Mouse (Mus musculus): ENCODE results near the gene Trafd1. TPM values are rescaled to one million over a fixed set of nuclear protein-coding genes. Genes with fewer than 3 reads are reported as not detected.

The Trafd1 gene
- 334 and 348 TPM in 2 replicates for polyA plus RNA-seq (2012; rRNA removed)

DNA sequence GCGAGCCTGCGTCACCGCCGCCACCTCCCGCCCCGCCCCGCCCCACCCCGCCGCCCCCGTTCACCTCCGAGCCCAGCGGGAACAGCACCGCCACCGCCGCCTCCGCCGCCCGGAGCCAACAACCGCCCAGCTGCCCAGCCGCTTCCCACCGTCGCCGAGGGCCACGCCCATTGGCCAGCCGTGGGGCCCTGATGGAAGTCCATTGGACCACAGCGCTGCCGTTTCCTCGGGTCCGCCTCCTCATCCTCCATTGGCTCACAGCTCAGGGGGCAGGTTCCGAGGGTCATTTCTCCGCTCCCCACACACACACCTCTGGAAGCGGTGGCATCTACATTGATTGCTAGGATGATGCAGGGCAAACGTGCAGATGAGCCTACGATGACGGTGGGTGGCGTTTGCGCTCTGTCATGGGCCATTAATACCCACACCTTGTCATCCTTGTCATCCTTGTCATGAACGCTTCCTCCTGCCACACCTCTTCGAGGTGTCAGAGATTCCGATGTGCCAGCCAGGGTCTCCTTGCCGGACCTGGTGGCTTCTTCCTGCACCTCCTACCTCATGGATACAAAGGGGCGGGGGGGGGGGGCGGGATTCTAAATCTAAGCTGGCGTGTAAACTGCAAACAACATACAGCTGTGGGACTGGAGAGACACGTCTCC is at the start of gene Trafd1:
TSS of gene Trafd1 (minus strand) at position 172 of the 659 bp plus-strand sequence.
- H3K4me1 ChIP-seq (ENCODE audit: control insufficient read depth, insufficient read depth, low read length), result peaks cover 13% of the 10 kb centered on the region
- H3K27me3 ChIP-seq (ENCODE audit: control insufficient read depth, insufficient read depth, low read length), result no peaks in the 10 kb centered on the region
- peak within 1 kb of the TSS; percentile 97 for H3K4me3 ChIP-seq (ENCODE audit: control insufficient read depth, low read depth, low read length)
- H3K27ac ChIP-seq (ENCODE audit: control insufficient read depth, insufficient read depth, low read depth, low read length), result peak within 1 kb of the TSS; percentile 99
- H3K36me3 ChIP-seq (ENCODE audit: control insufficient read depth, insufficient read depth, low read length), result peaks cover 6% of the 10 kb centered on the region
- TF ChIP-seq CTCF (IDR thresholded peaks at IDR 0.05; ENCODE audit: control insufficient read depth, insufficient read depth, insufficient replicate concordance, low read depth, low read length) (no peak), POLR2A (IDR thresholded peaks at IDR 0.05; ENCODE audit: control insufficient read depth, low read depth, low read length) (peak; percentile 71)

DNA sequence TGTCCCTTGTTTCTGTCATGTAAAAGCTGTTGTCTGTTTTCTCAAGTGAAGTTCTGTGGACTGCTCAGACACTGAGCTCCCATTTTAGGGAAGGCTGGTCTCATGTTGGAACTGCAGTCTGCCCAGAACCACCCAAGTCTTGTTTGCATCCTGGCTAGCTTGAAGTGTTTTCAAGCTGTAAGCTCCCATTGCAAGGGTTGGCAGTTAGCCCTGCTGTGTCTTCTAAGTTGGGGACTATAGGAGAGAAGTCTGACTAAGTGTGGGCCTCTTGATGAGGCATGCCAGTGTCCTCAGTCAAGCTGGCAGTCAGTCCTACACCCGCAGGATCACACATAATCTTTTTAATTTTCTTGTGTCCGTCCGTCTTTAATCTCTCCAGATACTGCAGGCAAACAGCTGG is 43.5 kb upstream of the Trafd1 start:
- no peak overlapping the region for H3K4me3 ChIP-seq (ENCODE audit: control insufficient read depth, low read depth, low read length)
- H3K27me3 ChIP-seq (ENCODE audit: control insufficient read depth, insufficient read depth, low read length), result no peaks in the 10 kb centered on the region
- H3K27ac ChIP-seq (ENCODE audit: control insufficient read depth, insufficient read depth, low read depth, low read length), result no peak overlapping the region
- no peaks in the 10 kb centered on the region for H3K4me1 ChIP-seq (ENCODE audit: control insufficient read depth, insufficient read depth, low read length)
- peaks cover 7% of the 10 kb centered on the region for H3K36me3 ChIP-seq (ENCODE audit: control insufficient read depth, insufficient read depth, low read length)
- TF ChIP-seq CTCF (IDR thresholded peaks at IDR 0.05; ENCODE audit: control insufficient read depth, insufficient read depth, insufficient replicate concordance, low read depth, low read length), result no peak
- TF ChIP-seq POLR2A (IDR thresholded peaks at IDR 0.05; ENCODE audit: control insufficient read depth, low read depth, low read length), result no peak

GRCm38 (mm10) chr5:121423297-121423696 is 37.9 kb upstream of the Trafd1 start:
- no peaks in the 10 kb centered on the region for H3K27me3 ChIP-seq (ENCODE audit: control insufficient read depth, insufficient read depth, low read length)
- H3K4me3 ChIP-seq (ENCODE audit: control insufficient read depth, low read depth, low read length), result no peak overlapping the region
- H3K27ac ChIP-seq (ENCODE audit: control insufficient read depth, insufficient read depth, low read depth, low read length), result no peak overlapping the region
- no peaks in the 10 kb centered on the region for H3K4me1 ChIP-seq (ENCODE audit: control insufficient read depth, insufficient read depth, low read length)
- no peak for TF ChIP-seq CTCF (IDR thresholded peaks at IDR 0.05; ENCODE audit: control insufficient read depth, insufficient read depth, insufficient replicate concordance, low read depth, low read length)
- no peak for TF ChIP-seq POLR2A (IDR thresholded peaks at IDR 0.05; ENCODE audit: control insufficient read depth, low read depth, low read length)
- peaks cover 7% of the 10 kb centered on the region for H3K36me3 ChIP-seq (ENCODE audit: control insufficient read depth, insufficient read depth, low read length)

DNA sequence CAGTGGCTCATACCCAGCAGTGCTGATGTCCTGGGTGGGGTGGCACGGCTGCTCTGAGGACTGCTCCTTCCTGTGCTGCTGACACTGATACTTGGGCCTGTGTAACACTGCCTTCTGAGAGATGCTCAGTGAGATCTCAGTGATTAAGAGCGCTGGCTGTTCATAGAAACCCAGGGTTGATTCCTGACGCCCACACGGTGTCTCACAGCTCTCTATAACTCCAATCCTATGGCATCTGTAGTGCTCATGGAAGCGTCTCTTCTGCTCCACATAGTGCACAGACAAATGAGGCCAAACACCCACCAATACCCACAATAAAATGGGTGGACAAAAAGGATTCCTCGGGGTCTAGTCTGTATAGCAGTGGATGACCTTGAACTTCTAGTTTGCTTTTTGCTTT is 37.4 kb upstream of the Trafd1 start:
- Histone ChIP-seq H3K4me1 (ENCODE audit: control insufficient read depth, insufficient read depth, low read length) (no peaks in the 10 kb centered on the region), H3K27ac (ENCODE audit: control insufficient read depth, insufficient read depth, low read depth, low read length) (no peak overlapping the region), H3K27me3 (ENCODE audit: control insufficient read depth, insufficient read depth, low read length) (no peaks in the 10 kb centered on the region), H3K4me3 (ENCODE audit: control insufficient read depth, low read depth, low read length) (no peak overlapping the region), H3K36me3 (ENCODE audit: control insufficient read depth, insufficient read depth, low read length) (peaks cover 6% of the 10 kb centered on the region)
- TF ChIP-seq POLR2A (IDR thresholded peaks at IDR 0.05; ENCODE audit: control insufficient read depth, low read depth, low read length), result no peak
- TF ChIP-seq CTCF (IDR thresholded peaks at IDR 0.05; ENCODE audit: control insufficient read depth, insufficient read depth, insufficient replicate concordance, low read depth, low read length), result no peak

DNA sequence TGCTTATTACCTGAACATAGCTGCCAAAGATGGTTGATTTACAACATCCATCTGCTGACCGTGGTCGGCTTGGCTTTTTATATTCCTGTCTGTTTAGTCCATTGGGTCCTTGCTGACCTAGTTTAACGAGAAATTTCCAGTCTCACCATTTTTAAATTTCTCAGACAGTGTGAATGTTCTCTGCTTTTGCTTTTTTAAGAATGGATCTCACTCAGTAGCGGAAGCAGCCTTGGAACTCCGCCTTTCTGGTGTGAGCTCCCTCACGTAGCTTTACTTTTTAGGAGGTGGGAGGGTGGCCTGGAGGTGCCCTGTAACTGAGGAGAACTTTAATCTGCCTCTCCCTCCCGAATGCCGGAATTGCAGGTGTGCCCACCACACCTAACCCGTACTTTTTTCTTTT is 35.3 kb upstream of the Trafd1 start:
- H3K4me3 ChIP-seq (ENCODE audit: control insufficient read depth, low read depth, low read length), result no peak overlapping the region
- H3K27ac ChIP-seq (ENCODE audit: control insufficient read depth, insufficient read depth, low read depth, low read length), result no peak overlapping the region
- H3K36me3 ChIP-seq (ENCODE audit: control insufficient read depth, insufficient read depth, low read length), result peaks cover 9% of the 10 kb centered on the region
- no peaks in the 10 kb centered on the region for H3K27me3 ChIP-seq (ENCODE audit: control insufficient read depth, insufficient read depth, low read length)
- TF ChIP-seq POLR2A (IDR thresholded peaks at IDR 0.05; ENCODE audit: control insufficient read depth, low read depth, low read length) (no peak), CTCF (IDR thresholded peaks at IDR 0.05; ENCODE audit: control insufficient read depth, insufficient read depth, insufficient replicate concordance, low read depth, low read length) (no peak)
- H3K4me1 ChIP-seq (ENCODE audit: control insufficient read depth, insufficient read depth, low read length), result no peaks in the 10 kb centered on the region

DNA sequence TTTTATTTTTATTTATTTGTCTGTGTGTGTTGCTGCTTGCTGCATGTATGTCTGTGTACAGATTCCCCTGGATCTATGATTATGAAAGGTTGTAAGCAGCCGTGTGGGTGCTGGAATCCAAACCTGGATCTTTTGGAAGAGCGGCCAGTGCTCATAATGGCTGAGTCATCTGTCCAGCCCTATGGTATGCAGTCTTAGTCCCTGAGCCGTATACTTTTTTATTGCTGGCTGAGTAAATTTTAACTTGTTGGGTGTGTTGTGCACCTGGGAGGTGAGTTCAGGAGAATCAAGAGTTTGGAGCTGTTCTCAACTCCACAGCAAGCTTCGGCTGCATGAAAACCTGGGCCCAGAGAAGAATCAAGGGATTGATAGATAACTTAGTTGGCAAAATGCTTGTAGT is 25.5 kb upstream of the Trafd1 start:
- H3K27me3 ChIP-seq (ENCODE audit: control insufficient read depth, insufficient read depth, low read length), result no peaks in the 10 kb centered on the region
- no peaks in the 10 kb centered on the region for H3K4me1 ChIP-seq (ENCODE audit: control insufficient read depth, insufficient read depth, low read length)
- H3K27ac ChIP-seq (ENCODE audit: control insufficient read depth, insufficient read depth, low read depth, low read length), result no peak overlapping the region
- peaks cover 4% of the 10 kb centered on the region for H3K36me3 ChIP-seq (ENCODE audit: control insufficient read depth, insufficient read depth, low read length)
- TF ChIP-seq CTCF (IDR thresholded peaks at IDR 0.05; ENCODE audit: control insufficient read depth, insufficient read depth, insufficient replicate concordance, low read depth, low read length), result no peak
- no peak for TF ChIP-seq POLR2A (IDR thresholded peaks at IDR 0.05; ENCODE audit: control insufficient read depth, low read depth, low read length)
- H3K4me3 ChIP-seq (ENCODE audit: control insufficient read depth, low read depth, low read length), result no peak overlapping the region

DNA sequence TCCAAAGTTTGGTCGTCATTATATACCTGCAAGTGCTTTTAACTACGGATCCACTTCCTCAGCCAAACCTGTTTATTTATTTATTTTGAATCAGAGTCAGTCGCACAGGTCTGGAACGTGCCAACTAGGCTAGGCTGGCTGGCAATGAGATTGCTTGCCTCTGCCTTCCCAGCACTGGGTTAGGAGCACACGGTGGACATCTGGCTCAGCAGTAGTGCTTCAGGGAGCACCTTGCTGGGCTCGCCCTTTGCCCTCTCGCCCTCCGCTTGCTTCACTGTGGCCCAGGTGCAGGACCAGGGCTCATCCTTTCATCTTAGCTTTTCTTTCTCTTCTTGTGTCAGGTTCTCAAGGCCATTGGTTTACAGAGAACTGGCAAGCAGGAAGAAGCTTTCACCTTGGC is 22.4 kb upstream of the Trafd1 start:
- Histone ChIP-seq H3K36me3 (ENCODE audit: control insufficient read depth, insufficient read depth, low read length) (peaks cover 3% of the 10 kb centered on the region), H3K4me1 (ENCODE audit: control insufficient read depth, insufficient read depth, low read length) (no peaks in the 10 kb centered on the region), H3K27me3 (ENCODE audit: control insufficient read depth, insufficient read depth, low read length) (no peaks in the 10 kb centered on the region), H3K27ac (ENCODE audit: control insufficient read depth, insufficient read depth, low read depth, low read length) (no peak overlapping the region), H3K4me3 (ENCODE audit: control insufficient read depth, low read depth, low read length) (no peak overlapping the region)
- TF ChIP-seq CTCF (IDR thresholded peaks at IDR 0.05; ENCODE audit: control insufficient read depth, insufficient read depth, insufficient replicate concordance, low read depth, low read length) (no peak), POLR2A (IDR thresholded peaks at IDR 0.05; ENCODE audit: control insufficient read depth, low read depth, low read length) (no peak)
